Mouse (Mus musculus) megakaryocyte, embryonic 14.5 days (primary cell): ENCODE results near the gene A830031A19Rik. TPM values are rescaled to one million over a fixed set of nuclear protein-coding genes. Genes with fewer than 3 reads are reported as not detected.
A peak's percentile ranks its signal among the peaks of the same experiment; 100 is the strongest.

Experiments
- H3K27me3 ChIP-seq: replicated peaks from 2 replicates; pipeline ENCODE3; 2012; ENCODE audit warnings: inconsistent platforms
- H3K36me3 ChIP-seq: replicated peaks from 2 replicates; pipeline ENCODE3; 2012; ENCODE audit warnings: low read length, inconsistent platforms, mixed read lengths
- H3K4me1 ChIP-seq: 2 replicates; pipeline ENCODE4 v1.6.1; 2012; ENCODE audit warnings: inconsistent platforms
- H3K4me3 ChIP-seq: replicated peaks from 2 replicates; pipeline ENCODE3; 2012; ENCODE audit warnings: moderate library complexity, mild to moderate bottlenecking, inconsistent platforms
- H3K9me3 ChIP-seq: 2 replicates; pipeline ENCODE4 v1.6.1; 2012; ENCODE audit warnings: inconsistent platforms
- FLI1 ChIP-seq: IDR thresholded peaks from 2 replicates; pipeline ENCODE4 v1.6.1; 2012; ENCODE audit warnings: low read length, inconsistent platforms, mixed read lengths
- GATA1 ChIP-seq: IDR thresholded peaks from 3 replicates; pipeline ENCODE4 v1.6.1; 2012; ENCODE audit warnings: mixed read lengths, low read length, inconsistent platforms, borderline replicate concordance
- polyA plus RNA-seq: library from polyadenylated mRNA; stranded (reverse); fragments of >175 nt; gene quantifications from 2 replicates; pipeline ENCODE4 v1.2.3, GENCODE M21; 2012; ENCODE audit warnings: low replicate concordance; ENCODE audit not compliant: insufficient read depth

A830031A19Rik gene
- polyA plus RNA-seq, 1 experiment, result not detected

DNA sequence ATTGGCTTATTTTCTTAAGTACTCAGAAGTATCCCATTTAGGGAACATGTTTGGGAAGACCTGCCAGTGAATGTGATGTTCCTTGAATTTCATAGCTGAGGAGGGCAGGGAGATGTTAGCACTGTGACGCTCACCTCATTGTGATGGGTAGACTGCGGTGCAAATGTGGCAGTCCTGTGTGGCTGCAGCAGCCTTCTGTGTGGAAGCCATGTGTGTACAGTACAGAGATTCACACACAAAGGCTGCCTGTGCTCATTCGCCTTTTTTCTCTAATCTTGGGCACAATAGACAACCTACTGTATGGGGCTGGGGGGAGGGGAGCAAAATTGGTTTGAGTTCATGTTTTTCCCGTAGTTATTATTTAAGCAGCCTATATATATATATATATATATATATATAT lies 9.7 kb upstream of the A830031A19Rik start:
- peak overlapping the region; percentile 29 for H3K4me3 ChIP-seq
- H3K36me3 ChIP-seq, result peaks cover 36% of the 10 kb centered on the region

DNA sequence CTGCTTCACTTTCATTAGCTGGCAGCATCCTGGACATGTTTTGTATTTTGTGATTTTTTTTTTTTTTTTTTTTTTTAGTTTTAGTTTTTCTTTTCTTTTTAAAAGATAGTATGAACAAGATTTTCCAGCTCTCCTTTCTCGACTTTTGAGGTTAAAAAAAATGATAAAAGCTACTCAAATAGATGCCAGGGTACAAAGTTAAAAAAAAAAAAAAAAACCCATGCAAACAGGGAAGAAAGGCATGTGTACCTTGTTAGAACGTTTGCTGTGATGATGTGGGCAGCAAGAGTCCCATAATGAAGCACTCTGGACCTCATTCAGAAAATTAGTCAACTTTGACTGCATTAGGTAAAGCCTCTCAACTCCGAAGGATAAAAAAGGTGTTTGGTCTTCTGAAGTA lies 9.2 kb upstream of the A830031A19Rik start:
- no peak overlapping the region for H3K4me3 ChIP-seq
- TF ChIP-seq FLI1, result no peak
- no peak for TF ChIP-seq GATA1
- no peaks in the 10 kb centered on the region for H3K9me3 ChIP-seq
- H3K36me3 ChIP-seq, result peaks cover 33% of the 10 kb centered on the region
- H3K4me1 ChIP-seq, result peaks cover 62% of the 10 kb centered on the region
- peaks cover 3% of the 10 kb centered on the region for H3K27me3 ChIP-seq

More for the DNA sequence above, 9.7 kb upstream of the A830031A19Rik start:
- no peaks in the 10 kb centered on the region for H3K9me3 ChIP-seq
- TF ChIP-seq FLI1 (no peak), GATA1 (no peak)
- H3K4me1 ChIP-seq, result peaks cover 60% of the 10 kb centered on the region
- peaks cover 2% of the 10 kb centered on the region for H3K27me3 ChIP-seq

DNA sequence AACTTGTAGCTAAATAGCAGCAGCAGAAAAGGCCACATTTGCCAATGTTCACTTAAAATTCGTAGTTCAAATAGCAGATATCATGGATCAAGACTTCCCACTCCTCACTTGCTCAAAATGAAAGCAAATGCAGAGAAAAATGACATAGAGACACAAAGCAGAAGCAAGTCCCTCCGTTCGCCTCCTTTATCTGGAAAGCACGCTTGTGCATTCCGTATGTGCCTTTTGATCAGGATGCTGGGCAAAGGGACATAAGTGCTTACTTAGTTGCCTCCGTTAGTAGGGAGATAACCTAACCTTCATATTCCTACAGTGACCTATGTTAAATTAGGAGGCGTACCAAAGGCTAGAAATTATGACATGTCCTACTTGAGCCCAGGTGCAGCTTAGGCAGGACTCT lies 8.6 kb upstream of the A830031A19Rik start:
- no peaks in the 10 kb centered on the region for H3K9me3 ChIP-seq
- peaks cover 29% of the 10 kb centered on the region for H3K36me3 ChIP-seq
- H3K4me1 ChIP-seq, result peaks cover 68% of the 10 kb centered on the region
- no peak for TF ChIP-seq GATA1
- TF ChIP-seq FLI1, result no peak
- peak overlapping the region; percentile 85 for H3K4me3 ChIP-seq
- peaks cover 7% of the 10 kb centered on the region for H3K27me3 ChIP-seq

DNA sequence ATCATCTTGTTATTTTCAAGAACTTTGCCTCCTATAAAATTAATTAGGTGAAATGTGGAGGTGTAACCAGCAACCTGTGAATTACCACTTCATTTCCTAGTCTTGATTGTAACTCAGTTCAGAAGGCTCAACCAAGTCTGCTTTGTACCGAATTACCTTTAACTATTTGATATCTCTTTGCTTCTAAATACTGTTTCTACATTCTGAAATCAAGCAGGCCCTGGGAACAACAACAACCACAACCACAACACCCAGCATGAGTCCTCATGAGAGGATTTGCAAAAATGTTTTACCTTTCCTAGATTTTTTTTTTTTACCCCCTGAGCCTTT lies 8.2 kb upstream of the A830031A19Rik start:
- Histone ChIP-seq H3K36me3 (peaks cover 27% of the 10 kb centered on the region), H3K9me3 (no peaks in the 10 kb centered on the region), H3K4me1 (peaks cover 68% of the 10 kb centered on the region), H3K27me3 (peaks cover 7% of the 10 kb centered on the region), H3K4me3 (peak overlapping the region; percentile 85)
- TF ChIP-seq GATA1 (no peak), FLI1 (no peak)

DNA sequence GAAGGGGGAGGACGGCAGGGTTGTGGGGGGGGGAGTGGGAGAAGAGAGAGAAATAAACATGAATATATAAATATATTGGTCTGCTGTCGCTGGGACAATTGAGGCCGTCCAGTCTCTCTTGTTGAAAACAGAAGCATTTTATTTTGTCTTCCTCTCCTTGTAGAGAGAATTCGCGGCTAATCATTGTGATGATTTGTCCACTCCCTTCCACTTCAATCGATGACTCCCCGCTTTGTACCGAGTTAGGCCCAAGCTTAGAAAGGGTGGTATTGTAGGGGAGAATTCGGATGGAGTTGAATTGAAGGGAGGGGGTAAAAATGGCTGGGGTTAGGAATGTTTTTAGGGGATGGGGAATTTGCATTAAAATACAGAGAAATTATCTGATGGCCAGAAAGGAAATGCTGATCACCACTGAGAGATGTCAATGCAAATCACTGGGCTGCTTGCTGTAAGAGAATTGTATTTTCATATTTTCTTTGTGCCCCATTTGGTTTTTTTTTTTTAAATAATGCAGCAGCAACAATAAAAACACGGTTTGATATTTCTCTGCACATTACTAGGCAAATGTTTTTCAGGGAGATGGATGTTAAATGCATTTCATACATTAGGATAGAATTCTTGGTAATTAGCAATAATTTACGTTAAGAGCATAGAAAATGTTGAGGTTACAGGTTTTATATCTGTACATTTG lies 7.7 kb upstream of the A830031A19Rik start:
- H3K36me3 ChIP-seq, result peaks cover 22% of the 10 kb centered on the region
- peak overlapping the region; percentile 95 for H3K4me3 ChIP-seq
- peaks cover 68% of the 10 kb centered on the region for H3K4me1 ChIP-seq

DNA sequence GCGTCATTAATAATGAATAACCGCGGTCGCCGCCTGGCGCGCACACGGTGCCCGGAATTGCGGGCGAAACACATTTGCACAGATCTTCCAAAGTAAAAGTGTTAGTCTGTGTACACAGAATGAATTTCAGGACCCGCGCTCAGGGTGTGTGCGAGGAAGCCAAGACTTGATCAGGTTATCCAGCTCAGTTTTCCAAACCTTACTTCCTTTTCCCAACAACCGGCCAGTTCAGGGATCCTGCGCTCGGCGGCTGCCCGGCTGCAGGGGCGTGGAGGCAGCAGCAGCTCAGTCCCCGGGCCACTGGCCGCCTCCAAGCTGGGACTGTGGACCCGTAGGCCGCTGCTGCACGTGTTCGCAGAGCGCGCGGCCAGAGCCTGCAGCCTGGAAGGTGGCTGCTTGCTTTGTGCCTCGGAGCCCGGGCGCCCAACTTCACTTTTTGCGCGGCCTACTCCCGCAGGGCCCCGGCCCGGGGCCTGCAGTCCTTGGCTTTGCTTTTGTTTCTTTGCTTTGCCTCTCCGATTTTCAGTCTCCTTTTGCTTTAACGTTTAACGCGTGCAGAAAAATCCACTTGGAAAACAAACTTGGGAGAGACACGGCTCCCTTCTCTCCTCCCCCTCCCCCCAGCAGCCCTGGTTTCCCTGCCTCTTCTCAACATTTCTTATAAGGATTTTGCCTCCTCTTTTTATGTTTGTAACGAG lies 7.0 kb upstream of the A830031A19Rik start:
- Histone ChIP-seq H3K4me3 (peak overlapping the region; percentile 95), H3K9me3 (no peaks in the 10 kb centered on the region), H3K36me3 (peaks cover 16% of the 10 kb centered on the region), H3K27me3 (peaks cover 7% of the 10 kb centered on the region), H3K4me1 (peaks cover 74% of the 10 kb centered on the region)
- no peak for TF ChIP-seq GATA1
- no peak for TF ChIP-seq FLI1

More for the DNA sequence above, 7.7 kb upstream of the A830031A19Rik start:
- no peaks in the 10 kb centered on the region for H3K9me3 ChIP-seq
- TF ChIP-seq GATA1, result no peak
- TF ChIP-seq FLI1, result no peak
- H3K27me3 ChIP-seq, result peaks cover 7% of the 10 kb centered on the region

DNA sequence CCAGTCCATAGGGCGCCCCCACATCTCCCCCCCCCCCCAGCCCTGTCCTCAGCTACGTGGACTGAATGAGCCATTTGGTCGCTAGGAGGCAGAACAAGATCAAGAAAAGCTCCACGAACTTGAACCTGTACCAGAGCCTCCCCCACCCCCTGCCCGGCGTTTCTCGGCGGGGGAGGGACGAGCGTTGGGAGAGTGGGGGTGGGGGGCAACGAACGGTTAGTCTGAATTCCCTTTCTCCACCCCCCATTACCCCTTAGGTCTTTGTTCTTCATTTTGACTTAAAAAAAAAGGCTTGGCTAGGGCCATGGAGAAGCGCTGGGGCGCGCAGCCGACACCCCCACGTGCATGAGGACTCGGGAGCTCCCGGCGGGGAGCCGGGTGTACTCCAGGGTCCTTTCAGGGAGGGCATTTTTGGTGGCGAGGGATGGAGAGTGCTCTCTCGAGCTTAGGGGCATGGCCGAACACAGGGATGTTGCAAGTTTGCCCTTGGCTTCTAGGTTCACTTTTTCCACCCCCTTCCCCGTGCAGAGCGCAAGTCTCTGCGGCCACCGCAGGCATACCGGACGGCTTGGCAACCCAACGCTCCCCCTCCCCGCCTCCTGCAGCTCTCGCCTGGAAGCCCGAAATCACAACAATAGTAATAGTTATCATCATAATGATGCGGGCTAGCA lies 6.3 kb upstream of the A830031A19Rik start:
- peaks cover 72% of the 10 kb centered on the region for H3K4me1 ChIP-seq
- H3K27me3 ChIP-seq, result peaks cover 7% of the 10 kb centered on the region
- peak overlapping the region; percentile 95 for H3K4me3 ChIP-seq
- H3K36me3 ChIP-seq, result peaks cover 11% of the 10 kb centered on the region
- H3K9me3 ChIP-seq, result no peaks in the 10 kb centered on the region
- TF ChIP-seq GATA1 (no peak), FLI1 (no peak)

DNA sequence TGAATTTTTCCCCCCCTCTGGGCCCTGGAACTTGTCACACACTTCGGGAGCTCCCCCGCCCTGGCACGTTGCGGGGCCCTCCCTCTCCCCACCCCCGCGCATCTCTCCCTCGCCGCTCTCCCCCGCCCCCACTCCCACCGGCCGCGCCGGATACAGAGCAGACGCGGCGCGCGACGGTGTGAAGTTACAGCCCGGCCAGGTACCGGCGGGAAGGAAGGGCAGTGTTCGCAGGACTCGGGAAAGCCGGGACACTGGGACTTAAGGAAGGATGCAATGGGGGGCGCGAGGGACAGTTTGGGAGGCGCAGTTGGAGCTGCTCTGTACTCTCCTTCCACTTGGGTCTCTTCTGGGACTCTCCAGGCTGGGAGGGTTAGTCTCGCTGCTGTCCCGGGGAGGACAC lies 5.7 kb upstream of the A830031A19Rik start:
- TF ChIP-seq FLI1 (no peak), GATA1 (no peak)
- H3K36me3 ChIP-seq, result peaks cover 5% of the 10 kb centered on the region
- peaks cover 72% of the 10 kb centered on the region for H3K4me1 ChIP-seq
- no peaks in the 10 kb centered on the region for H3K9me3 ChIP-seq
- peak overlapping the region; percentile 95 for H3K4me3 ChIP-seq
- peaks cover 10% of the 10 kb centered on the region for H3K27me3 ChIP-seq

DNA sequence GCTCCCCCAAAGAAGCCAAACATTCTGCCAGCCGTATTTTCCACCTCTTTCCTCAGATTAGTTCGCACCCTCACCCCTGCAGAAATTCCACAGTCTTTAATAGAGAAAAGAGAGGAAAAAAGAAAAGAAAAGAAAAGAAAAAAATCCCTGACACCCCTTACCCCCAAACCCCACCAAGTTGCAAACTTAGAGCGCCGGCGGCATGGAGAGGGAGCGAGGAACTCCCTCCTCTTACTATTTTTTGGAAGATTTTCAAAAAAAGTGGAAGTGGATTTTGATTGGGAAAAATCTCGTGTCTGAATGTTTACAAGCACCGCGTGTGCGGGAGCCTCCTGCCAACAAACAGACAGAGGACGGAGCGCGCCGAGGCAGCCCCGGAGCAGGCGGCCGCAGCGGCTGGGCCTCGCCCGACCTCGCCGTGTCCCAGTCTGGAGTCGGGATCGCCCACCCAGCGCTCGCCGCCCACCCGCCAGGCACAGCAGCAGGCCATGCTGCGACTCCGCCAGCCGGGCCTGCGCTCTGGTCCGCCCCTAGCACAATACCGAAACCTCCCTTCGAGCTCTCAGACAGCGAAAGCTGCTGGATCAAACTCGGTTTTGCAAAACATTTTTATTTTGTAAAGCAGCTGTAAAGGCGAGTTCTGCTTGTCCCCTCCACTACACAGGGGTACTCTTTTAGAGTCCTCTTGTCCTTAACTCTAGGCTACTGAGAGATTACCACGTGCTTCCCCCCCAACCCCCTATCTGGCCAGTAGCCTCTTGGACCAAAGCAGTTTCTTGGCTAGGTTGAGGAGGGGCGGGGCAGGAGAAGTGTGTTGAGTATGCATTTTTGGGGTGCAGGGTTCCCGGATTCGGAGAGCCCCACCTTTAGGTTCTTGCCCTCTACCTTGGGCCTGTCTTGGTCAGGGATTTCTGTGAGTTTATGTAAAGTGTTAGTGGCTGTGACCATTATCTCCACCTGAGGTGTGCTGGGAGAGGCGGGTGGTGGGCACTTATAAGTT lies 4.8 kb upstream of the A830031A19Rik start:
- Histone ChIP-seq H3K36me3 (no peaks in the 10 kb centered on the region), H3K27me3 (peaks cover 10% of the 10 kb centered on the region), H3K9me3 (no peaks in the 10 kb centered on the region), H3K4me1 (peaks cover 75% of the 10 kb centered on the region), H3K4me3 (peak overlapping the region; percentile 95)
- TF ChIP-seq GATA1 (no peak), FLI1 (no peak)
